Mouse (Mus musculus) heart, postnatal 14 days (tissue): ENCODE data around the gene Mon2. TPM values are rescaled to one million over a fixed set of nuclear protein-coding genes. Genes with fewer than 3 reads are reported as not detected.

Experiments
- DNase-seq, 2 experiments: peaks; one replicate each; pipeline ENCODE4 v3.0.0; 2021 to 2022
- intact Hi-C: fragments of 180-260 bp; cut with DNase I; formaldehyde crosslinking; loops from one replicate; pipeline ENCODE4 v1.15.1; 2025
- total RNA-seq, 2 experiments: library from RNA; stranded (reverse); gene quantifications; 2 replicates each; pipeline ENCODE4 v1.2.3; 2021

The Mon2 gene
- total RNA-seq, 2 experiments from 2014 or later = 51.1 to 51.4 TPM

GRCm38 (mm10) chr10:123001363-123001762 is 74.9 kb downstream of the Mon2 start:
- DNase-seq = no peak
- intact Hi-C loops = loop anchor here (10.0 kb wide), 1 partner anchor 327 kb away; the partner anchor contains the start of gene Ppm1h

GRCm38 (mm10) chr10:122999356-122999755 is 76.9 kb downstream of the Mon2 start:
- intact Hi-C loops = no loop called here
- DNase-seq = no peak

- DNase-seq = no peak
Observed at GRCm38 (mm10) chr10:122997852-122998251, 78.5 kb downstream of the Mon2 start.

GRCm38 (mm10) chr10:122994402-122995107 is 81.8 kb downstream of the Mon2 start:
- no peak for DNase-seq
- intact Hi-C loops = no loop called here

More at GRCm38 (mm10) chr10:122997852-122998251, 78.5 kb downstream of the Mon2 start:
- intact Hi-C loops = no loop called here

- DNase-seq = no peak
- intact Hi-C loops = no loop called here
Observed at GRCm38 (mm10) chr10:122991648-122992047, 84.7 kb downstream of the Mon2 start.

- intact Hi-C loops = no loop called here
- DNase-seq = peak in 1 of 2 experiments; percentile 24
Observed at GRCm38 (mm10) chr10:122991053-122991452, 85.3 kb downstream of the Mon2 start.

- intact Hi-C loops = no loop called here
- peak in 1 of 2 experiments; percentile 37 for DNase-seq
Observed at GRCm38 (mm10) chr10:122990606-122991005, 85.7 kb downstream of the Mon2 start.

- intact Hi-C loops = loop anchor here (5.0 kb wide), 1 partner anchor 98 kb away; no protein-coding TSS in a partner anchor
- no peak for DNase-seq
Observed at GRCm38 (mm10) chr10:122989916-122990315, 86.4 kb downstream of the Mon2 start.

GRCm38 (mm10) chr10:122988372-122988771 is 87.9 kb downstream of the Mon2 start:
- intact Hi-C loops = loop anchor here (5.0 kb wide), 1 partner anchor 96 kb away; no protein-coding TSS in a partner anchor
- no peak for DNase-seq

GRCm38 (mm10) chr10:122987671-122988128 is 88.6 kb downstream of the Mon2 start:
- intact Hi-C loops = loop anchor here (5.0 kb wide), 1 partner anchor 95 kb away; no protein-coding TSS in a partner anchor
- DNase-seq = peak; percentile 42 to 48

- intact Hi-C loops = loop anchor here (1.0 to 5.0 kb wide), 2 partner anchors 94 to 179 kb away; no protein-coding TSS in a partner anchor
Observed at GRCm38 (mm10) chr10:122986320-122987225, 89.7 kb downstream of the Mon2 start.

GRCm38 (mm10) chr10:122985515-122986319 is 90.6 kb downstream of the Mon2 start:
- DNase-seq = peak; percentile 86 to 88
- intact Hi-C loops = loop anchor here (1.0 to 5.0 kb wide), 2 partner anchors 93 to 178 kb away; no protein-coding TSS in a partner anchor

More at GRCm38 (mm10) chr10:122986320-122987225, 89.7 kb downstream of the Mon2 start:
- DNase-seq = peak; percentile 85 to 87

- intact Hi-C loops = loop anchor here (5.0 kb wide), 1 partner anchor 93 kb away; no protein-coding TSS in a partner anchor
- no peak for DNase-seq
Observed at GRCm38 (mm10) chr10:122985252-122985514, 91.1 kb downstream of the Mon2 start.

- intact Hi-C loops = loop anchor here (5.0 kb wide), 1 partner anchor 92 kb away; no protein-coding TSS in a partner anchor
- DNase-seq = no peak
Observed at GRCm38 (mm10) chr10:122984531-122985251, 91.6 kb downstream of the Mon2 start.

- intact Hi-C loops = no loop called here
- no peak for DNase-seq
Observed at GRCm38 (mm10) chr10:122983579-122984530, 92.5 kb downstream of the Mon2 start.

- intact Hi-C loops = no loop called here
- DNase-seq = no peak
Observed at GRCm38 (mm10) chr10:122982909-122983578, 93.3 kb downstream of the Mon2 start.

- DNase-seq = no peak
- intact Hi-C loops = no loop called here
Observed at GRCm38 (mm10) chr10:122980123-122980522, 96.2 kb downstream of the Mon2 start.

GRCm38 (mm10) chr10:122979356-122979755 is 96.9 kb downstream of the Mon2 start:
- DNase-seq = no peak
- intact Hi-C loops = no loop called here
